Mouse (Mus musculus) G1E (cell line): ENCODE results near the gene Ercc8.

Experiments used
- CTCF ChIP-seq: IDR thresholded peaks from 2 replicates; pipeline ENCODE4 v1.5.1; 2012; ENCODE audit warnings: low read depth, low read length, inconsistent platforms, mixed read lengths
- GATA1 ChIP-seq: IDR thresholded peaks from 2 replicates; pipeline ENCODE4 v1.6.1; 2012; ENCODE audit warnings: borderline replicate concordance, low read length, inconsistent platforms, mixed read lengths
- GATA2 ChIP-seq: IDR thresholded peaks from 2 replicates; pipeline ENCODE4 v1.6.1; 2012; ENCODE audit warnings: low read depth, low read length, inconsistent platforms, borderline replicate concordance
- POLR2AphosphoS5 ChIP-seq: IDR thresholded peaks from 2 replicates; pipeline ENCODE4 v1.6.1; 2012; ENCODE audit warnings: low read depth, low read length, inconsistent platforms; ENCODE audit not compliant: insufficient replicate concordance
- TAL1 ChIP-seq: conservative IDR thresholded peaks from 2 replicates; pipeline ENCODE4 v1.6.1; 2012; ENCODE audit warnings: low read depth, low read length, inconsistent platforms, mixed read lengths

DNA sequence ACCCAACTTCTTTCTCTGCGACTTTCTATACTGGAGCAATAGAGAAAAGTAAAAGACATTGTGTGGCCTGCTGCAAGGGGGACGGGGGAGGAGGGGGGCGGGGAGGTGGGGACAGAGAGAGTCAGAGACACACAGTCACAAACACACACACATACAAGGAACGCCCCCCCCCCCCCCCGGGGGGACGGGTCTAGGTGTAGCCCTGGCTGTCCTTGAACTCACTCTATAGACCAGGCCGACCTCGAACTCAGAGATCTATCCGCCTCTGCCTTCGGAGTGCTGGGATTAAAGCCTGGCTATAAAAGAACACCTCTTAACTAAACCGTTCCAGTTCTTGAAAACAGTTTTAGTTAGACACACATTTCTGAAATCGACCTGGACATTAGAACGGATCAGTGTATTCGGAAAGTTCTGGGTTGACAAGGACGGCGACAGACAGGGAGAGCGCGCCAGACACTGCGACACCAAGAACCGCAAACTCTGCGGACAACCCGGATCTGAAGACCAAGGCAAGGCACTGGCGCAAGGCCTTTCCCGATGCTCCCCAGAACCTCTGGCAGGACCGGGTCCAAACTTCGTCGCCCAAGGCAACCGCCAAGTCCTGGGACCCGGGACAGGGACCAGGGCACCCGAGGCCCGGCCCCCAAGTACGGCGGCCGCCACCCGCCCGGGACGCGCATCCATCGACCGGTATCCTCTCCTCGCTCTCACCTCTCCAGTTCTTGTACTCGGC is 633 bp upstream of the Ercc8 start:
- TF ChIP-seq CTCF (no peak), GATA1 (no peak), POLR2AphosphoS5 (no peak), TAL1 (no peak), GATA2 (no peak)
